Mouse (Mus musculus) thymus, adult 2 months (tissue): ENCODE data around the gene Rab3c.

Source experiments
- CTCF ChIP-seq: fragments of 200-500 bp; IDR thresholded peaks from 2 replicates; pipeline ENCODE4 v1.5.1; 2012; ENCODE audit warnings: mild to moderate bottlenecking, control low read depth, low read length, moderate library complexity, borderline replicate concordance; ENCODE audit not compliant: control insufficient read depth, poor library complexity, insufficient read depth; ENCODE audit errors: extremely low read depth
- POLR2A ChIP-seq: fragments of 200-500 bp; IDR thresholded peaks from 2 replicates; pipeline ENCODE4 v1.6.1; 2012; ENCODE audit warnings: mild to moderate bottlenecking, low read length, control low read depth, moderate library complexity; ENCODE audit not compliant: control insufficient read depth, poor library complexity, insufficient read depth; ENCODE audit errors: extremely low read depth

GRCm38 (mm10) chr13:110184963-110185685 is 95.7 kb downstream of the Rab3c start:
- TF ChIP-seq CTCF (no peak), POLR2A (no peak)
